Mouse (Mus musculus): ENCODE measurements around the gene Tns3. TPM values are rescaled to one million over a fixed set of nuclear protein-coding genes. Genes with fewer than 3 reads are reported as not detected.

Gene Tns3
- polyA plus RNA-seq, 1 experiment from 2014 or later = 4.1 TPM

DNA sequence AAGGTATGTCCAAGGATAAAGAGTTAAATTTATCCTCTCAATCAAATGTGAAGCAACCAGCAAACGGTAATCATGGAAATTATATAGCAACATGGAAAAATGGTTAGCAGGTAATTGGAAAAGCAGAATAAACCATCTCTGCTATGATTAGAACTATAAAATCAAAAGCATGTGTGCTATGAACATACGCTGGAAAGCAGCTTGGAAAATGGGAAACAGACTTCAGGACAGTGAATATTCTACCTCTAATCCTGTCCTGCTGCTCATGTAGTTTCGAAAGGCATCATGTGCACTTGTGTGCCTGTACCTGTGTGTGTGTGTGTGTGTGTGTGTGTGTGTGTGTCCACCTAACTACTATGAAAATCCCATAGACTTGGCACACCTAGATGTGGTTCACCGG, 226.1 kb downstream of the Tns3 start:
- H3K27me3 ChIP-seq (ENCODE audit: control insufficient read depth, insufficient read depth, low read depth, low read length) = no peaks in the 10 kb centered on the region
- no peaks in the 10 kb centered on the region for H3K9me3 ChIP-seq (replicated peaks; ENCODE audit: control insufficient read depth, low read length)
- H3K4me3 ChIP-seq (ENCODE audit: low read depth, low read length) = no peak overlapping the region
- ATAC-seq (ENCODE audit: low read depth) = no peak
- H3K4me2 ChIP-seq (ENCODE audit: low read depth, low read length) = no peak overlapping the region
- no peaks in the 10 kb centered on the region for H3K4me1 ChIP-seq (ENCODE audit: control insufficient read depth, low read depth, low read length)
- no peak overlapping the region for H3K27ac ChIP-seq (ENCODE audit: low read length)
- 69% methylated on average over 4 of the region's 4 CpGs for WGBS (ENCODE audit: insufficient replicate concordance)
- H3K36me3 ChIP-seq (ENCODE audit: control insufficient read depth, insufficient read depth) = peaks cover 3% of the 10 kb centered on the region
- no peak overlapping the region for H3K9ac ChIP-seq (ENCODE audit: low read depth, low read length)

DNA sequence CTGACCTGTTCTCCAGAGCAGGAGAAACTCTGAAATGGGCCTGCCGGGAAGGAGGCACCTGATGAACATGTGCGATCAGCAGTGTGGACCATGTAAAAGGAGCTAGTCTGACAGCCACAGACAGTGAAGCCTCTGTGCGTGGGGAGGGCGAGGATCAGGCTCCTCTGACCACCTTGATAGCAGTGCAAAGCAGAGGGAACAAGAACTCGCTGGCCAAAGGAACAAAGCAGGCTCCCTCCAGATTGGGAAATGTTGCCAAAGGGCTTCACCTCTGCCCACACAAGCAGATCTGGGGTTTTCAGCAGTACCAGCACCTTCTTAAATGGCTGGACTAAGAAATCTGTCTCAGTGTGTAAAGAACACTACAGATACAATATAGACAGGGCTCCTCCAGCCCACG, 229.2 kb downstream of the Tns3 start:
- Histone ChIP-seq H3K36me3 (ENCODE audit: control insufficient read depth, insufficient read depth) (peaks cover 3% of the 10 kb centered on the region), H3K27me3 (ENCODE audit: control insufficient read depth, insufficient read depth, low read depth, low read length) (no peaks in the 10 kb centered on the region), H3K27ac (ENCODE audit: low read length) (no peak overlapping the region), H3K9ac (ENCODE audit: low read depth, low read length) (no peak overlapping the region), H3K9me3 (replicated peaks; ENCODE audit: control insufficient read depth, low read length) (no peaks in the 10 kb centered on the region), H3K4me1 (ENCODE audit: control insufficient read depth, low read depth, low read length) (no peaks in the 10 kb centered on the region), H3K4me3 (ENCODE audit: low read depth, low read length) (no peak overlapping the region), H3K4me2 (ENCODE audit: low read depth, low read length) (no peak overlapping the region)
- no peak for ATAC-seq (ENCODE audit: low read depth)
- WGBS (ENCODE audit: insufficient replicate concordance) = 74% methylated on average over 6 of the region's 6 CpGs

DNA sequence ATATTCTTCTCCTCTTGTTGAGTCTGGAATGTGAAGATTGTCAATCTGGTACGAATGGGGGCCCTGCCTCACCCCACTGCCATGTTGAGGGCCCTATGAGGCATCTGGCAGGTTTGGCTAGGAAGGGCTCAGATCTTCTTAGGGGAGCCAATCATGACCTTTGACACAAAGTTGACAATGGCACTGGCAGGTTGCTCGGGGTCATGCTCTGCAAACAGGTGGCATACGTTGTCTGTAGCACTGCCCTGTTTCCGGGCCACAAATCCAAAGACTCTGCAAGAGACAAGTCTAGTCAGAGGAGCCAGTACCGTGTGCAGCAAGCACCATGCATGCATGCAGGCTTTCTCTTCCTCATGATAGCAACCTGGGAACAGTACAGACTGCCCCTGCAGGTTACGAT, 230.0 kb downstream of the Tns3 start:
- H3K36me3 ChIP-seq (ENCODE audit: control insufficient read depth, insufficient read depth) = peaks cover 3% of the 10 kb centered on the region
- 62% methylated on average over 6 of the region's 6 CpGs for WGBS (ENCODE audit: insufficient replicate concordance)
- H3K27me3 ChIP-seq (ENCODE audit: control insufficient read depth, insufficient read depth, low read depth, low read length) = no peaks in the 10 kb centered on the region

DNA sequence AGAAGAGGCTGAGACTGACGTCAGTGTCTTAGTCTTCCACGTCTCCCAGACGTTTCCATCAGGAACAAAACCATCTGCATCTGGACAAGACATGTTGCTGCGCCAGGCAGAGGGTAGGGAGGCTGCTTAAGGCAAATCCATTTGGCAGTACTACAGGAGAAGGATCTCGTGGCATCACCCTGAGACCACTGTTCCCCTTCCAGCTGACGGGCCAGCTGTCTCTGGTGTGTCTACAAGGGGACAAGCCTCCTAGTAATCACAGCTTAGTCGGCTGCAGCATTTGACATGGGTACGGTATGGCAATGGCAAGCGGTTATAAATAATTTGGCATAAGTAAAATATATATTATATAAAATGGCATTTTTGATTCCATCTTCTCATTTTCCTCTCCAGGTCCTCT, 230.9 kb downstream of the Tns3 start:
- no peaks in the 10 kb centered on the region for H3K9me3 ChIP-seq (replicated peaks; ENCODE audit: control insufficient read depth, low read length)
- ATAC-seq (ENCODE audit: low read depth) = no peak
- no peak overlapping the region for H3K9ac ChIP-seq (ENCODE audit: low read depth, low read length)
- peaks cover 3% of the 10 kb centered on the region for H3K36me3 ChIP-seq (ENCODE audit: control insufficient read depth, insufficient read depth)
- no peak overlapping the region for H3K27ac ChIP-seq (ENCODE audit: low read length)
- 67% methylated on average over 9 of the region's 9 CpGs for WGBS (ENCODE audit: insufficient replicate concordance)
- no peak overlapping the region for H3K4me3 ChIP-seq (ENCODE audit: low read depth, low read length)
- H3K4me1 ChIP-seq (ENCODE audit: control insufficient read depth, low read depth, low read length) = no peaks in the 10 kb centered on the region
- H3K27me3 ChIP-seq (ENCODE audit: control insufficient read depth, insufficient read depth, low read depth, low read length) = no peaks in the 10 kb centered on the region
- no peak overlapping the region for H3K4me2 ChIP-seq (ENCODE audit: low read depth, low read length)

More for the DNA sequence above, 230.0 kb downstream of the Tns3 start:
- Histone ChIP-seq H3K4me1 (ENCODE audit: control insufficient read depth, low read depth, low read length) (no peaks in the 10 kb centered on the region), H3K4me3 (ENCODE audit: low read depth, low read length) (no peak overlapping the region), H3K4me2 (ENCODE audit: low read depth, low read length) (no peak overlapping the region), H3K9me3 (replicated peaks; ENCODE audit: control insufficient read depth, low read length) (no peaks in the 10 kb centered on the region), H3K9ac (ENCODE audit: low read depth, low read length) (no peak overlapping the region), H3K27ac (ENCODE audit: low read length) (no peak overlapping the region)
- ATAC-seq (ENCODE audit: low read depth) = no peak

DNA sequence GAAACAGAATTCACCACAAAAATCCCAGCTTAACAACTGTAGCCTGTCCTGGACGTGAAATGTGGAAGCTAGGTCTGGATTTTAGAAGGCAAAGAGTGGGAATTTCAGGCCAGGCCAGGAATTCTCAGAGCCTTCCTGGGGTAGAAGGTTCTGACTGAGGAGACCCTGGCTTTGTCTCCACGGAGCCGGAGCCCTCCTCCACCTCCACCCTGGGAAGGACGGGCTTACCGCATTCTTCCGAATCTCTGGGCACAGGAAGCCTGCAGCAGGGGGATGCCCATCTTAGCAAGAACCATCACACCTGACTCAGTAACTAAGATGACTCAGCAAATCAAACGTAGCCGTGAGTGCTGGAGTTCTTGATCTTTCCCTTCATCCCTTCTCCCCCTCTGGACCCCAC, 231.4 kb downstream of the Tns3 start:
- peaks cover 3% of the 10 kb centered on the region for H3K36me3 ChIP-seq (ENCODE audit: control insufficient read depth, insufficient read depth)
- H3K4me1 ChIP-seq (ENCODE audit: control insufficient read depth, low read depth, low read length) = no peaks in the 10 kb centered on the region
- ATAC-seq (ENCODE audit: low read depth) = no peak
- H3K4me3 ChIP-seq (ENCODE audit: low read depth, low read length) = no peak overlapping the region
- no peak overlapping the region for H3K27ac ChIP-seq (ENCODE audit: low read length)
- no peak overlapping the region for H3K4me2 ChIP-seq (ENCODE audit: low read depth, low read length)
- no peak overlapping the region for H3K9ac ChIP-seq (ENCODE audit: low read depth, low read length)
- no peaks in the 10 kb centered on the region for H3K27me3 ChIP-seq (ENCODE audit: control insufficient read depth, insufficient read depth, low read depth, low read length)
- H3K9me3 ChIP-seq (replicated peaks; ENCODE audit: control insufficient read depth, low read length) = no peaks in the 10 kb centered on the region
- 77% methylated on average over 8 of the region's 8 CpGs for WGBS (ENCODE audit: insufficient replicate concordance)

DNA sequence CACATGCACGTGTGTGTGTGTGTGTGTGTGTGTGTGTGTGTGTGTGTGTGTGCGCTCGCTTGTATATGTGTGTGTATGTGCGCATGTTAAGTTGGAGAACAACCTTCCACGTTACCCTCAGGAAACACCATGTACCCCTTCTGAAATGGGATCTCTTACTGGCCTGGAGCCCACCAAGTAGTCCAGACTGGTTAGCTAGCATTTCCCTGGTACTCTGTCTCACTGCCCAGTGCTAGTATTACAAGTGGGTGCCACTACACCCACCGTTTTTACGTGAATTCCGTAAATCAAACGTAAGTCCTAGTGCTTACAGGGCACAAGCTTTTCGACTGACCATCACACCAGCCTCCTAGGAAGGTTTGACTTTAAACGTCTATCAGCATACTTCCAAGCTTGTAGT, 236.7 kb downstream of the Tns3 start:
- no peak overlapping the region for H3K4me3 ChIP-seq (ENCODE audit: low read depth, low read length)
- H3K9me3 ChIP-seq (replicated peaks; ENCODE audit: control insufficient read depth, low read length) = no peaks in the 10 kb centered on the region
- no peaks in the 10 kb centered on the region for H3K36me3 ChIP-seq (ENCODE audit: control insufficient read depth, insufficient read depth)
- H3K9ac ChIP-seq (ENCODE audit: low read depth, low read length) = no peak overlapping the region
- no peaks in the 10 kb centered on the region for H3K4me1 ChIP-seq (ENCODE audit: control insufficient read depth, low read depth, low read length)
- WGBS (ENCODE audit: insufficient replicate concordance) = 70% methylated on average over 11 of the region's 11 CpGs
- H3K27me3 ChIP-seq (ENCODE audit: control insufficient read depth, insufficient read depth, low read depth, low read length) = no peaks in the 10 kb centered on the region
- ATAC-seq (ENCODE audit: low read depth) = no peak
- no peak overlapping the region for H3K4me2 ChIP-seq (ENCODE audit: low read depth, low read length)
- no peak overlapping the region for H3K27ac ChIP-seq (ENCODE audit: low read length)

DNA sequence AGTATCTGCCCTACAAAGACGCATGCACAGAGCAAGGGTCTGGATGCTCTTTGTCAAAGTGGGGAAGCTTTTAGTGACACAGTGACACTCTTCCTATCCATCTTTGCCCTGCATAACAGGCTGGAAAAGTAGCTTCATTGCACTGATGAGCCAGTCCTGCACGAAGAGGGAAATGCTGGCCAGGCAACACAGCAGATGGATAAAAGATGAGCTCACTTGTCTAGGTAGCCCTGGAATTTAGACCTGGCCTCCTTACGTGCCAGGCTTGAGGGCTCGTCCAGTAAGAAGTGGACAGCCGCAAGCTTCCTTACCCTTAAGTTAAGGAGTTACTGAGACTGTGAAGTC, 239.1 kb downstream of the Tns3 start:
- H3K4me2 ChIP-seq (ENCODE audit: low read depth, low read length) = no peak overlapping the region
- ATAC-seq (ENCODE audit: low read depth) = no peak
- no peaks in the 10 kb centered on the region for H3K9me3 ChIP-seq (replicated peaks; ENCODE audit: control insufficient read depth, low read length)
- no peak overlapping the region for H3K4me3 ChIP-seq (ENCODE audit: low read depth, low read length)
- H3K4me1 ChIP-seq (ENCODE audit: control insufficient read depth, low read depth, low read length) = no peaks in the 10 kb centered on the region
- no peak overlapping the region for H3K27ac ChIP-seq (ENCODE audit: low read length)
- H3K9ac ChIP-seq (ENCODE audit: low read depth, low read length) = no peak overlapping the region
- H3K27me3 ChIP-seq (ENCODE audit: control insufficient read depth, insufficient read depth, low read depth, low read length) = no peaks in the 10 kb centered on the region
- 67% methylated on average over 5 of the region's 5 CpGs for WGBS (ENCODE audit: insufficient replicate concordance)
- H3K36me3 ChIP-seq (ENCODE audit: control insufficient read depth, insufficient read depth) = no peaks in the 10 kb centered on the region

DNA sequence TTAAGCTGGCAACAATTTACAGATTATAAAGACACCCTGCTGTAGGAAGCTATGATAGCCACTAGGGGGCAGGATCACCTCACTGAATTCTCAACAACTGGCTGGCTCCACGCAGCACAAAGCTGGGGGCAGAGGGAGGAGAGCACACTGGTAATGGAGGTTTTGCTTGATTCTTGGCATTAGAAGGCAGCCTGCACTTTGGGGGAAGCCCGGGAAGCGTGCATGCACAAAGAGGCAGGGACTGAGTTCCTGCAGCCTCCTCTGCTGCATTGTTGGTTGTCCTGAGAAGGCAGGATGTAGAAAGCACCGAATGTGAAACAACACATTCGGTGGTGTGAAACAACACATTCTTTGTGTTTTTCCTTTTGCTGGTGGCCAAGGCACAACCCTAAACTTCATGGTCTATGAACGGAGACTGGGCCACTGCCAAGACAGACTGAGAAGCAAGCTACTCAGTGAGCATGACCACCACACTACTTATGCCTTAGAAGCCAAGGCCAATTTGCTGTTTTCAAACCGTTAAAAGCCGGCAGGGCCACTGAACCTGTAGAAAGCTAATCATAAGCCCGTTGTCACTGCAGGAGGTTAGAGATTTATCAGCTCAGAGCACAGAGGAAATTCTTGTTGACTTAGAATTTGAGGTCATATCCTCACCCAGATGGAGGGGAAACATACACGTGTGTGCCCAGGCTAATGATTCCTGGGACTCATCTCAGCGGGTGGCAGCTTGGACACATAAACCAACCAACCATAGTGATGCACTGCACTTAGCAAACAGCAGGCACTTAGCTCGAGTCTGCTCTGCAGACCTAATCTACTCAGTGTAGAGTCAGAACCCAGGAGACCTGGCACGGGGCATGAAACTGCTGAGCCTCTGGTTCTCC, 239.8 kb downstream of the Tns3 start:
- H3K4me2 ChIP-seq (ENCODE audit: low read depth, low read length) = no peak overlapping the region

DNA sequence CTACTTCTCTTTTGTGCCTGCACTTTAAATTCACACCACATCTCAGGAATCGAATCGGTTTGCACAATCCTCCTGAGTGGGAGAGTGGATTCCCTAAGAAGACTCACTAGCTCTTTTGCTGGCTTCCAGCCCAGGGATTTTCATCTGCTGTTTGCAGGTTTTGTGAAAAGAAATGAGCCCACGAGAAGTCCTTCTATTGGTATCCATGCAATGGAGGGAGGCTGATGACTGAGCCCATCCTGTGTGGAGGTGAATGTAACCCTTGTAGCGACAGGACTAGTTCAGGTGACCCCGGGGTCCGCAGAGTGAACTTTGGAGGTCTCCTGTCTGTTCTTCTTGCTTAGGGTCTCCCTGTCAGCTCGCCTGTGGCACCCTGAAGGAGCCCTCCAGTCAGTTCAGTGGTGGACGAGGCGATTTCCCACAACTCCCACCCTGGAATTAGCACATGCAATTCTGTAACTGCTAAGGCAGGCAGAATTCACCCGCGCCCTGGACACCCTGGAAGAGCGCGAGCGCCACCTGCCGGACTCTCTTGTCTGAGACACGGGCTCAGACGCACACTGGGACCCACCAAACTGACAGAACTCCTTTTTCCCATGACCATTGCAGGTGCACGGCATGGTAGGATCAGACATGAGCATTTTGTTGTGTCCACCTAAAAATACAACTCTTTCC, 259.0 kb downstream of the Tns3 start:
- ATAC-seq (ENCODE audit: low read depth) = no peak
- Histone ChIP-seq H3K9ac (ENCODE audit: low read depth, low read length) (no peak overlapping the region), H3K27ac (ENCODE audit: low read length) (no peak overlapping the region), H3K4me2 (ENCODE audit: low read depth, low read length) (no peak overlapping the region), H3K27me3 (ENCODE audit: control insufficient read depth, insufficient read depth, low read depth, low read length) (no peaks in the 10 kb centered on the region), H3K9me3 (replicated peaks; ENCODE audit: control insufficient read depth, low read length) (no peaks in the 10 kb centered on the region), H3K4me1 (ENCODE audit: control insufficient read depth, low read depth, low read length) (no peaks in the 10 kb centered on the region), H3K36me3 (ENCODE audit: control insufficient read depth, insufficient read depth) (no peaks in the 10 kb centered on the region), H3K4me3 (ENCODE audit: low read depth, low read length) (no peak overlapping the region)
- WGBS (ENCODE audit: insufficient replicate concordance) = 21% methylated on average over 18 of the region's 18 CpGs

More for the DNA sequence above, 239.8 kb downstream of the Tns3 start:
- no peak overlapping the region for H3K9ac ChIP-seq (ENCODE audit: low read depth, low read length)
- H3K27ac ChIP-seq (ENCODE audit: low read length) = no peak overlapping the region
- H3K4me3 ChIP-seq (ENCODE audit: low read depth, low read length) = no peak overlapping the region
- no peaks in the 10 kb centered on the region for H3K36me3 ChIP-seq (ENCODE audit: control insufficient read depth, insufficient read depth)
- H3K27me3 ChIP-seq (ENCODE audit: control insufficient read depth, insufficient read depth, low read depth, low read length) = no peaks in the 10 kb centered on the region
- H3K9me3 ChIP-seq (replicated peaks; ENCODE audit: control insufficient read depth, low read length) = no peaks in the 10 kb centered on the region
- WGBS (ENCODE audit: insufficient replicate concordance) = 33% methylated on average over 13 of the region's 13 CpGs
- ATAC-seq (ENCODE audit: low read depth) = no peak
- no peaks in the 10 kb centered on the region for H3K4me1 ChIP-seq (ENCODE audit: control insufficient read depth, low read depth, low read length)
